Mouse (Mus musculus): ENCODE measurements at regions not wholly inside any gene's neighbourhood (a gene's known extent, or its start where the extent isn't known, plus 50 kb on each side); places are given as distances from the start of the nearest gene placed in this dataset.
A peak's percentile ranks its signal among the peaks of the same experiment; 100 is the strongest.

- Histone ChIP-seq H3K4me1 (ENCODE audit: insufficient read depth, low read length) (no peaks in the 10 kb centered on the region), H3K36me3 (ENCODE audit: insufficient read depth, low read length) (no peaks in the 10 kb centered on the region), H3K4me2 (ENCODE audit: low read depth, low read length, poor library complexity, severe bottlenecking) (no peak overlapping the region), H3K4me3 (ENCODE audit: low read depth, low read length) (no peak overlapping the region), H3K9ac (replicated peaks; ENCODE audit: low read length, poor library complexity, severe bottlenecking) (no peak overlapping the region), H3K27me3 (ENCODE audit: insufficient read depth, low read length) (no peaks in the 10 kb centered on the region), H3K9me3 (ENCODE audit: low read length) (no peaks in the 10 kb centered on the region), H3K27ac (ENCODE audit: low read depth, low read length) (no peak overlapping the region)
- DNase-seq (ENCODE audit: low spot score) (no peak), ATAC-seq (ENCODE audit: low FRiP score) (no peak)
- no peak for TF ChIP-seq CTCF (IDR thresholded peaks at IDR 0.05)
- 32% methylated on average over 11 of the region's 11 CpGs for WGBS
Observed at GRCm38 (mm10) chr1:81587780-81588307, 511.1 kb downstream of the Nyap2 start.

GRCm38 (mm10) chr1:81591623-81592022 lies 514.9 kb downstream of the Nyap2 start:
- Histone ChIP-seq H3K4me3 (ENCODE audit: low read depth, low read length) (no peak overlapping the region), H3K9me3 (ENCODE audit: low read length) (no peaks in the 10 kb centered on the region), H3K4me1 (ENCODE audit: insufficient read depth, low read length) (no peaks in the 10 kb centered on the region; the same call in 1 of the 2 replicates), H3K27ac (ENCODE audit: low read depth, low read length) (no peak overlapping the region), H3K9ac (replicated peaks; ENCODE audit: low read length, poor library complexity, severe bottlenecking) (no peak overlapping the region), H3K36me3 (ENCODE audit: insufficient read depth, low read length) (no peaks in the 10 kb centered on the region), H3K4me2 (ENCODE audit: low read depth, low read length, poor library complexity, severe bottlenecking) (no peak overlapping the region), H3K27me3 (ENCODE audit: insufficient read depth, low read length) (no peaks in the 10 kb centered on the region)
- WGBS: 93% methylated on average over 5 of the region's 5 CpGs
- ATAC-seq (ENCODE audit: low FRiP score) (no peak), DNase-seq (ENCODE audit: low spot score) (peak; percentile 32)
- peak; percentile 55 for TF ChIP-seq CTCF (IDR thresholded peaks at IDR 0.05)

- peak; percentile 29 for TF ChIP-seq CTCF (IDR thresholded peaks at IDR 0.05)
- WGBS: 3% methylated on average over 19 of the region's 19 CpGs
- Histone ChIP-seq H3K4me1 (ENCODE audit: insufficient read depth, low read length) (no peaks in the 10 kb centered on the region; the same call in 1 of the 2 replicates), H3K4me3 (ENCODE audit: low read depth, low read length) (peak overlapping the region; percentile 40), H3K36me3 (ENCODE audit: insufficient read depth, low read length) (no peaks in the 10 kb centered on the region), H3K27me3 (ENCODE audit: insufficient read depth, low read length) (no peaks in the 10 kb centered on the region), H3K4me2 (ENCODE audit: low read depth, low read length, poor library complexity, severe bottlenecking) (peak overlapping the region; percentile 67), H3K9ac (replicated peaks; ENCODE audit: low read length, poor library complexity, severe bottlenecking) (peak overlapping the region; percentile 54), H3K9me3 (ENCODE audit: low read length) (no peaks in the 10 kb centered on the region), H3K27ac (ENCODE audit: low read depth, low read length) (peak overlapping the region; percentile 82)
- peak; percentile 98 for ATAC-seq (ENCODE audit: low FRiP score)
- DNase-seq (ENCODE audit: low spot score): peak; percentile 92
Observed at GRCm38 (mm10) chr1:81593280-81594182, 516.8 kb downstream of the Nyap2 start.

DNA sequence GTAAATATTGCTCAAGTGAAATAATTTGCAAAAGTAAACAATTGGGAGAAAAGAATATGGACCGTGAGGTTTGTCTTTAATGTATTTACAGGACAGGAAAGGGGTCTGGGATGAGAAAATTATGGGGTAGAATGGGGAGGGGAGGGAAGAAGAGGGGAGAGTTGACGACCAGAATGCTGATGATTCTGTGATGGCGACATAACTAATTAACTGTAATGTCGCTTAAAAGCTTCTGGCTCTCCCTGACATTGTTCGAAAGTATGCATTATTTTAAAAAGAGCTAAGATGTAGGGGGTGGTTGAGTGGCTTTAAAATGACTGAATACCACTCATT lies 517.4 kb downstream of the Nyap2 start:
- H3K36me3 ChIP-seq (ENCODE audit: insufficient read depth, low read length): no peaks in the 10 kb centered on the region
- no peak for TF ChIP-seq CTCF (IDR thresholded peaks at IDR 0.05)
- DNase-seq (ENCODE audit: low spot score) (peak; percentile 45), ATAC-seq (ENCODE audit: low FRiP score) (peak; percentile 32; the same call in 1 of the 2 replicates)
- H3K9me3 ChIP-seq (ENCODE audit: low read length): no peaks in the 10 kb centered on the region
- no peaks in the 10 kb centered on the region for H3K27me3 ChIP-seq (ENCODE audit: insufficient read depth, low read length)
- peak overlapping the region; percentile 54 for H3K9ac ChIP-seq (replicated peaks; ENCODE audit: low read length, poor library complexity, severe bottlenecking)
- H3K4me3 ChIP-seq (ENCODE audit: low read depth, low read length): peak overlapping the region; percentile 40
- H3K27ac ChIP-seq (ENCODE audit: low read depth, low read length): peak overlapping the region; percentile 82
- H3K4me2 ChIP-seq (ENCODE audit: low read depth, low read length, poor library complexity, severe bottlenecking): peak overlapping the region; percentile 67
- 1% methylated on average over 5 of the region's 5 CpGs for WGBS
- no peaks in the 10 kb centered on the region; the same call in 1 of the 2 replicates for H3K4me1 ChIP-seq (ENCODE audit: insufficient read depth, low read length)

- DNase-seq (ENCODE audit: low spot score): no peak
- H3K4me2 ChIP-seq (ENCODE audit: low read depth, low read length, poor library complexity, severe bottlenecking): peak overlapping the region; percentile 67; the same call in 1 of the 2 replicates
- H3K4me3 ChIP-seq (ENCODE audit: low read depth, low read length): peak overlapping the region; percentile 40; the same call in 1 of the 2 replicates
- no peak overlapping the region for H3K9ac ChIP-seq (replicated peaks; ENCODE audit: low read length, poor library complexity, severe bottlenecking)
- TF ChIP-seq CTCF (IDR thresholded peaks at IDR 0.05): no peak
- no peaks in the 10 kb centered on the region for H3K36me3 ChIP-seq (ENCODE audit: insufficient read depth, low read length)
- ATAC-seq (ENCODE audit: low FRiP score): no peak
- H3K27ac ChIP-seq (ENCODE audit: low read depth, low read length): no peak overlapping the region
- H3K9me3 ChIP-seq (ENCODE audit: low read length): no peaks in the 10 kb centered on the region
- H3K4me1 ChIP-seq (ENCODE audit: insufficient read depth, low read length): no peaks in the 10 kb centered on the region; the same call in 1 of the 2 replicates
- no peaks in the 10 kb centered on the region for H3K27me3 ChIP-seq (ENCODE audit: insufficient read depth, low read length)
- 8% methylated on average over 3 of the region's 3 CpGs for WGBS
Observed at GRCm38 (mm10) chr1:81594606-81595005, 517.9 kb downstream of the Nyap2 start.

DNA sequence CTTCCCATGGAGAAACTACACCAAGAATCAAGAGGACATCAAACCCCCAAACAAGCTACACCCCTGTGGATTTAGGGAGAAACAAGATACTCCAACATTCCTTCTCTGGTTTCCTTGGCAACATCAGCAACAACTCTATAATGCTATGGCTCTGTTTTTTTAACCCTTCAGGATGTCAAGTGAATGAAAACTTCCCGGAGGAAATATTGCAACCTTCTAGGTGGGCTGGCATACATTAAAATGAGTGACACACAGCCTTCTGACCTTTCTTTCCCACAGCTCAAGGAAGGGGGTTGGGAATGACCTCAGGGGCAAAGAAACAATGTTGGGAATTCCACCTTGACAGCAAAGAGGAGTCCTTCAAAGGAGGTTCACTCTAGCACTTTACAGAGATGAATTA lies 532.0 kb downstream of the Nyap2 start:
- Histone ChIP-seq H3K36me3 (ENCODE audit: insufficient read depth, low read length) (no peaks in the 10 kb centered on the region), H3K4me2 (ENCODE audit: low read depth, low read length, poor library complexity, severe bottlenecking) (no peak overlapping the region)
- no peak for TF ChIP-seq CTCF (IDR thresholded peaks at IDR 0.05)

More for the DNA sequence above, 532.0 kb downstream of the Nyap2 start:
- Histone ChIP-seq H3K27me3 (ENCODE audit: insufficient read depth, low read length) (no peaks in the 10 kb centered on the region), H3K4me3 (ENCODE audit: low read depth, low read length) (no peak overlapping the region), H3K4me1 (ENCODE audit: insufficient read depth, low read length) (no peaks in the 10 kb centered on the region), H3K9me3 (ENCODE audit: low read length) (no peaks in the 10 kb centered on the region), H3K9ac (replicated peaks; ENCODE audit: low read length, poor library complexity, severe bottlenecking) (no peak overlapping the region), H3K27ac (ENCODE audit: low read depth, low read length) (no peak overlapping the region)
- DNase-seq (ENCODE audit: low spot score) (no peak), ATAC-seq (ENCODE audit: low FRiP score) (no peak)
- WGBS: 5% methylated on average over 1 of the region's 1 CpGs

Measured in midbrain, postnatal 0 days (tissue).